Mouse (Mus musculus) fibroblast of lung, adult 2 months (primary cell): Measurements from ENCODE around the gene Rassf6.

Experiments
- DNase-seq: peaks from one replicate; pipeline ENCODE4 v3.0.0-alpha.2; 2011; ENCODE audit warnings: low read depth

The Rassf6 gene

DNA sequence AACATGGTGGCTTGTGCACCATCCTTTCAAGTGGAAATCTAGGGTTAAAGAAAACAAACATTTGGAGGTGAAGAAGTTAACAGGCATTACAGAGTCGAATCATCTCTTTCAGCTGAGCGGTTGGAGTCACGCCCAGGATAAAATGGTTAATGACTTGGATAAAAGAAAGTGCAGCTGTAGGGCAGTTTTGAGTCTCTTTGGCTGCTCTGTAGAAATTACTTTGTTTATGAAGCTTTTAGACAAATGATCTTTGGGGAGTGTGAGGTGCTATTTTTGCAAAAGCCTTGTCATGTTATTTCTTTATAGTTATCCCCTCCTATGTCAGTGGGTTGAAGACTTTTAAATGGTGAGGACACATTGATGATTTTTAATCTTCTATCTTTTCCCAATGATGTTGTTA lies 69.2 kb downstream of the Rassf6 start:
- DNase-seq, result no peak

DNA sequence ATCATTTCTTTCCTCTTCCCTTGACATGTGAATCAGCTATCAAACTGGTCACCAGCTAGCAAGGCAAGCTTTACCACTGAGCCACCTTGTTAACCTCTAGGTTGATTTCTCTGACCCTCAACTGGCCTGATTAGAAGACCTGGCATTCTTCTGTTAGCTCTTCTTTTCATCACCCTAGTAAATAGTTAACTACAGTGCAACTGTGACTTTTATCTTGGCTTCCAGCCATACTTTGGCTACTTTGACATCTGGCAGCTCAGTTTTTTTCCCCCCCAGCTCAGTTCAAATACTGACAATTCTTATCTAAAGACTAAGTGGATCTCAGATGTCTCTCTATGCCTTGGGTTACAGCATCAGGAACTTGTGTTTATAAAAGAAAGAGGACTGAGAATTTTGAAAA lies 72.1 kb downstream of the Rassf6 start:
- no peak for DNase-seq

DNA sequence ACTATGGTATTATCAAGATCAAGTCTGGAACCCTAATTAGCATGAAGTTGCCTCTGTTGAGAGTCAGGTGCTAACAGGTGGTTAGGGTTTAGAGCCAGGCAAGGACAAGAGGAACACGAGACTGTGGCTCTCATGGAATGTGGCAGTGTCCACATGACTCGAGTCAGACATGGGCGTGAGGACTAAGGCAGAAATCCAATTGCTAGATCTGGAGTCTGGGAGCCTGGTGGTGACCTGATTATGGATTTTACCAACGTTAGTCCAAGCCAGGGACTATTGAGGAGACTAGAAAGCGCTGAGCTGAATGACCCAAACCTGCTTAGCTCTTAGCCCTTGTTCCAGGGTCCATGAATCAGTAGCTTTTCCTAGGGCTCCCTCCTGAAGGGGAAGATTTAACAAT lies 72.7 kb downstream of the Rassf6 start:
- no peak for DNase-seq

DNA sequence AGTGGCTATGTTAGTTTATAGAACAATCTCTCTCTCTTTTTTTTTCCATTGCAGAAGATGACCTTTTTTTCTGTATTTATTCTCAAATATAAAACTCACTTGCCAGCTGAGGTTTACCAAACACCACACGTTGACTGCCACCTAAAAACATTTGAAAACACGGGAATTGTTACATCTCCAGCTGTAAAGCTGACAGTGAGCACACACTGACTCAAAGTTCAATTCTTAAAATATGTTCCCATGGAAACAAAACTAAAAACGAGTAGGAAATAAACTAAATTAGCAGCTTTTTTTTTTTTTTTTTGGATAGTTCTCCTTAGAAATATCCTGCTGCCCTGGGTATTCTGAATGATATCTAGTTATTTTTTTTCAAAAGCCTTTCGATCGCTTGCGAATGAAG lies 75.3 kb downstream of the Rassf6 start:
- no peak for DNase-seq

DNA sequence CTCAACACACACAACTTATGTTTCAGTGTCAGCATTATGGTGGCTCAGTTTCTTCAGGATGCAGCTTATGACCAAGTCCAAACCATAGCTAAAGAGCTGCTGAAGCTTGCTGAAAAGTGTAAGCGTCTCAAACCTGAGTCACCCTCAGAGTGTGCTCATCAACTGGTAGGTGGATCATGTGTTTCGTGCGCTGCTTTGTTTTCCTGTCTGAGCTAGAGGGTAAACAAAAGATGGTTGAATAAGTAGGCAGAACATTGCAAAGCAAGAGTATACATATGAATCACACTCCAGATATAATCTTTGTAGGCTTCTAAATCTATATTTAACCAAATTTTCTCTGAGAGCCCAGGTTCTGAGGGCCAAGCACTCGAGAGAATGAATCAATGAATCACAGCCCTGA lies 76.3 kb downstream of the Rassf6 start:
- DNase-seq, result no peak

DNA sequence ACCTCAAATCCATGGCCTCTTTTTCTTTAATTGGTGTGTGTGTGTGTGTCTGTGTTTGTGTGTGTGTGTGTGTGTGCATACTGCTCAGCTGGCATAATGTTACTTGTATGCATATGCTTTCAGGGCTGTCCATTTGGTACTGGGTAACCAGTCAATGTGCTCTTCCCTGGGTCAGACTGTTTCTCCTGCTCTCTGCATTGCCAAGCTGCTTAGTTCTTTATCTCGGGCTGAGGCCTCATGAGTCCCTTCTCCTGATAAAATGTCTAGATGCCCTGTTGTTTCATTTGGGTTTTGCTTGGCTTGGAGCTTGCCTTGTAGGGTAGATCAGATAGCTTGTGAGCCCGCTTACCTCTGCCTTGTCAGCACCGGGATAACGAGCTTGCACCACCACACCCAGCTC lies 77.6 kb downstream of the Rassf6 start:
- DNase-seq, result no peak

DNA sequence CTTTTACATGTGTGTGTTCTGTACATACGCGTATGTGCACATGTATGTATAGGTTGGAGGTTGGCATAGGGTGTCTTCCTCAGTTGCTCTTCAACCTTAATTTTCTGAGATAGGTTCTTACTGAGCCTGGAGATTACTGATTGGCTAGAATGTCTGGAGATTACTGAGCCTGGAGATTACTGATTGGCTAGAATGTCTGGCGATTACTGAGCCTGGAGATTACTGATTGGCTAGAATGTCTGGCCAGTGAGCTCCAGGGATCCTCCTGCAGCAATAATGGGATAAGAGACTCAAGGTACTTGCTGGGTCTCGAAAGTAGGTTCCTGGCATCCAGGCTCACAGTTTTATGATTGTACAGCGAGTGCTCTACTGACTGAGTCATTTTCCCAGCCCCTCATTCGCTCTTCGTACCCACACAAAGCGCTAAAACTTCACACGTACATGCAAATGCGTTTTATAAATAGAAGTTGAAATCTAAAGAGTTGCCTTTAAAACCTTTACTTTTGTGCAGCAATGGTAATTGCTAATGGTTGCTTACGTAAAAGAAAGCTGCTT lies 78.7 kb downstream of the Rassf6 start:
- DNase-seq, result no peak

DNA sequence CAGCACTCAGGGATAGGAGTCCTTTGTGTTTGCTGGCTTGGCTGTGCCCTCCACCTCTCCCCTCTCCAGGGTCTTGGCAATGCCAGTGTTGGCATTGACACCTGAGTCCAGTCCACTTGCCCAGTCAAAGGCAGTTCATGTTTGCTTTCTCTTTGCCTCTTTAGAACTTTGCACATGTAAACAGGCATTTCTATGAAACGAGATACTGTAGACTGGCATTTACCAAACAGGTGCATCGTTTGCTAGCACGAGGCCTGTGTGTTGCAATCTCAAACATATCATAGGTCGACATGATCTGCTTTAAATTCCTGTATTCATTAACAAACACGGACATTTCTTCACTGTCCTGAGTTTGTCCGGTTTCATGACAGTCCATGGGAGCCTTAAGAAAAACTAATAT lies 79.7 kb downstream of the Rassf6 start, which contains the start of gene 5830473C10Rik:
5830473C10Rik (plus strand) TSS at position 365 of the 400 bp plus-strand sequence.
- no peak for DNase-seq

DNA sequence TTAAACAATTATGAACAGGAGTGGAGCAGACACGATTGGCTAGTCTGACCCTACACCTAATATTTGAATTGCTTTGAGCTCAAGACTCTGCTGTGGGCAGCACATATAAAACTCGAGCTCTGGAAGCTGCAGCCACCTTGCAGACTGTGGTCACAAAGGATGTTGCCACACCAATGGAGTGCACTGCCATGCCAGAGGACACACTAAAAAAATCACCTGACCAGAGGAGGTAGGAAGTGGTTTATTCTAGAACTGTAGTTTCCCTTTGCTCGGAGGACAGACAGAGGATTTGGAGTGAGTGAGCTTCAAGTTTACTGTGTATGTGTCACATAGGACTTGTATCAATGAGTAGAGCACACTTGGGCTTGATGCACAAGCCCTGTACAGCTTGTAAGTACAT lies 84.4 kb downstream of the Rassf6 start:
- no peak for DNase-seq
